Mouse (Mus musculus) ES-E14 (cell line): ENCODE measurements at regions not wholly inside any gene's neighbourhood (a gene's known extent, or its start where the extent isn't known, plus 50 kb on each side); places are given as distances from the start of the nearest gene placed in this dataset.

Experiments
- CHD2 ChIP-seq: IDR thresholded peaks from 2 replicates; pipeline ENCODE4 v1.6.1; 2014; ENCODE audit warnings: mild to moderate bottlenecking, low read depth, low read length, inconsistent platforms
- MAFK ChIP-seq: IDR thresholded peaks from 2 replicates; pipeline ENCODE4 v1.6.1; 2014; ENCODE audit warnings: mild to moderate bottlenecking, low read depth, low read length, inconsistent platforms; ENCODE audit not compliant: insufficient read depth
- ZC3H11A ChIP-seq: IDR thresholded peaks from 2 replicates; pipeline ENCODE4 v1.6.1; 2012; ENCODE audit warnings: low read depth, mild to moderate bottlenecking, inconsistent platforms, low read length, borderline replicate concordance
- ZNF384 ChIP-seq: IDR thresholded peaks from 2 replicates; pipeline ENCODE4 v1.6.1; 2012; ENCODE audit warnings: low read depth, low read length, inconsistent platforms

DNA sequence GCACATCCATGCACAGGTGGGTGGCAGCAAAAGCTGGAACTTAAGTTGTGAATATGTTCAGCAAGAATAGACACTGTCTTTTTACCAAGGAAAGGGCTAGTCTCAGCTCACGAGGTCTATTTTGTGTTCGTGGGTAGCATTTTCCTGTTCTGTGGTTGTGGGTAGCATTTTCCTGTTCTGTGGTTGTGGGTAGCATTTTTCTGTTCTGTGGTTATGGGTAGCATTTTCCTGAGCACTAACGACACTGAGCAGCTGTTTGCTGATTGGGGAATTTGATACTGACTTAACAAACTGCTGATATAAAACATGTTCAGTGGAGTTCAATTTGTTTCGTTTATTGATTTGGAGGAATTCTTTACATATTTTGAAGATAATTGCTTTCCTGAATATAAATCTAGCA, 837.8 kb upstream of the Vwc2 start:
- TF ChIP-seq MAFK (no peak), CHD2 (no peak), ZC3H11A (no peak), ZNF384 (no peak)
